12 mouse cellular contexts compared by ENCODE assay signal in genomic region chr13:48660221-48660734, GRCm38 (mm10). TPM values are rescaled to one million over a fixed set of nuclear protein-coding genes. Genes with fewer than 3 reads are reported as not detected.
DNase-seq lines count a peak whose midpoint lies in the region; ATAC-seq lines count a peak whose summit lies in the region.
"Had no signal": no experiment of that assay in that cellular context is flagged by ENCODE, and none has a peak within 500 bp of the region (broad histone marks: within the 10 kb centered on the region; RNA-seq: fewer than 3 reads in every experiment).

No protein-coding gene starts in this region.

- ATAC-seq in heart, embryonic 12.5 days (ENCODE audit: insufficient number of reproducible peaks, low FRiP score), result no peak
- 0 out of 2 replicates have a peak, but pooled peaks have one; percentile 30 for ATAC-seq in lung, embryonic 16.5 days (ENCODE audit: low read depth)
- ATAC-seq in embryonic facial prominence, embryonic 12.5 days (ENCODE audit: insufficient number of reproducible peaks, insufficient read depth, low FRiP score, low TSS enrichment), result no peak
- ATAC-seq in limb, embryonic 12.5 days (ENCODE audit: insufficient number of reproducible peaks, insufficient read depth, low FRiP score, low TSS enrichment, low read depth), result no peak

- no peaks in the 10 kb centered on the region for H3K9me3 ChIP-seq in heart, embryonic 12.5 days (replicated peaks)
- H3K9me3 ChIP-seq in lung, embryonic 16.5 days (ENCODE audit: control insufficient read depth, low read length), result no peaks in the 10 kb centered on the region
- H3K9me3 ChIP-seq in embryonic facial prominence, embryonic 12.5 days, result no peaks in the 10 kb centered on the region
- H3K9me3 ChIP-seq in limb, embryonic 12.5 days, result no peaks in the 10 kb centered on the region

- H3K4me1 ChIP-seq in heart, embryonic 12.5 days (replicated peaks), result peaks cover 40% of the 10 kb centered on the region
- peaks cover 16% of the 10 kb centered on the region for H3K4me1 ChIP-seq in lung, embryonic 16.5 days (replicated peaks; ENCODE audit: control insufficient read depth, insufficient read depth, low read length)
- H3K4me1 ChIP-seq in embryonic facial prominence, embryonic 12.5 days, result peaks cover 34% of the 10 kb centered on the region
- H3K4me1 ChIP-seq in limb, embryonic 12.5 days (replicated peaks), result peaks cover 48% of the 10 kb centered on the region

- H3K36me3 ChIP-seq in heart, embryonic 12.5 days, result no peaks in the 10 kb centered on the region
- no peaks in the 10 kb centered on the region for H3K36me3 ChIP-seq in lung, embryonic 16.5 days (ENCODE audit: control insufficient read depth, insufficient read depth, low read length)
- no peaks in the 10 kb centered on the region for H3K36me3 ChIP-seq in embryonic facial prominence, embryonic 12.5 days
- no peaks in the 10 kb centered on the region for H3K36me3 ChIP-seq in limb, embryonic 12.5 days

- H3K27me3 ChIP-seq in heart, embryonic 12.5 days (replicated peaks), result peaks cover 91% of the 10 kb centered on the region
- peaks cover 94% of the 10 kb centered on the region for H3K27me3 ChIP-seq in lung, embryonic 16.5 days (ENCODE audit: control insufficient read depth, insufficient read depth, low read depth, low read length)
- H3K27me3 ChIP-seq in embryonic facial prominence, embryonic 12.5 days, result peaks cover 85% of the 10 kb centered on the region
- peaks cover 99% of the 10 kb centered on the region for H3K27me3 ChIP-seq in limb, embryonic 12.5 days

- 0 out of 2 replicates have a peak overlapping the region, but pooled peaks have one; percentile 52 for H3K9ac ChIP-seq in heart, embryonic 12.5 days
- no peak overlapping the region for H3K9ac ChIP-seq in lung, embryonic 16.5 days (ENCODE audit: low read length)
- peak overlapping the region; percentile 4; the same call in 1 of the 2 replicates for H3K9ac ChIP-seq in embryonic facial prominence, embryonic 12.5 days
- no peak overlapping the region for H3K9ac ChIP-seq in limb, embryonic 12.5 days (replicated peaks)

- H3K4me2 ChIP-seq in heart, embryonic 12.5 days, result peak overlapping the region; percentile 63
- no peak overlapping the region for H3K4me2 ChIP-seq in lung, embryonic 16.5 days (ENCODE audit: low read depth, low read length)
- H3K4me2 ChIP-seq in embryonic facial prominence, embryonic 12.5 days (replicated peaks), result peak overlapping the region; percentile 78
- H3K4me2 ChIP-seq in limb, embryonic 12.5 days, result peak overlapping the region; percentile 48

- no peak overlapping the region; the same call in 1 of the 2 replicates for H3K4me3 ChIP-seq in heart, embryonic 12.5 days
- H3K4me3 ChIP-seq in lung, embryonic 16.5 days (ENCODE audit: low read length), result peak overlapping the region; percentile 35; the same call in 1 of the 2 replicates
- H3K4me3 ChIP-seq in embryonic facial prominence, embryonic 12.5 days, result peak overlapping the region; percentile 61
- H3K4me3 ChIP-seq in limb, embryonic 12.5 days (replicated peaks), result peak overlapping the region; percentile 30; the same call in 1 of the 2 replicates
- H3K4me3 ChIP-seq: myocyte had no signal

- DNase-seq in heart, adult 9 months (ENCODE audit: low spot score in 2 of 2), result no peak
- DNase-seq in lung, postnatal 10 days, result no peak
- DNase-seq in cerebellum, adult 11 months, result no peak
- DNase-seq in adipocyte (ENCODE audit: low spot score), result no peak
- DNase-seq: gastrocnemius, postnatal 14 days; layer of hippocampus, postnatal 36 days; thymus, postnatal 25 days had no signal

- 2% methylated on average over 11 of the region's 11 CpGs for WGBS in heart, embryonic 12.5 days
- WGBS in lung, embryonic 16.5 days, result 4% methylated on average over 11 of the region's 11 CpGs
- under 1% methylated on average over 11 of the region's 11 CpGs for WGBS in embryonic facial prominence, embryonic 12.5 days
- 1% methylated on average over 11 of the region's 11 CpGs for WGBS in limb, embryonic 12.5 days

- H3K27ac ChIP-seq in heart, embryonic 12.5 days (ENCODE audit: poor library complexity, severe bottlenecking), result no peak overlapping the region
- H3K27ac ChIP-seq in lung, embryonic 16.5 days (ENCODE audit: low read length), result no peak overlapping the region
- peak overlapping the region; percentile 33; the same call in 1 of the 2 replicates for H3K27ac ChIP-seq in embryonic facial prominence, embryonic 12.5 days
- no peak overlapping the region for H3K27ac ChIP-seq in limb, embryonic 12.5 days

RNA-seq across cellular contexts. Expression of gene Barx1, which starts 2.5 kb away (rescaled TPM):
- polyA plus RNA-seq in heart, embryonic 12.5 days (2016; fragmentation: Nextera tagmentation; extraction: Ambion mirVana), result 0.89 and 1.3 TPM in 2 replicates
- 0.15 and 0.43 TPM in 2 replicates for polyA plus RNA-seq in lung, embryonic 16.5 days (2015; fragmentation: Nextera tagmentation; extraction: Ambion mirVana)
- 107 and 214 TPM in 2 replicates for polyA plus RNA-seq in embryonic facial prominence, embryonic 12.5 days (2016; fragmentation: Nextera tagmentation; extraction: Ambion mirVana)
- polyA plus RNA-seq in limb, embryonic 12.5 days (2016; fragmentation: Nextera tagmentation; extraction: Ambion mirVana), result 2.7 and 4.8 TPM in 2 replicates
- polyA plus RNA-seq: myocyte had no signal

RNA-seq across cellular contexts. Expression of gene Ptpdc1, which starts 34.8 kb away (rescaled TPM):
- polyA plus RNA-seq in heart, embryonic 12.5 days (2016; fragmentation: Nextera tagmentation; extraction: Ambion mirVana), result 6.8 and 7.7 TPM in 2 replicates
- 9.2 and 10.1 TPM in 2 replicates for polyA plus RNA-seq in lung, embryonic 16.5 days (2015; fragmentation: Nextera tagmentation; extraction: Ambion mirVana)
- polyA plus RNA-seq in embryonic facial prominence, embryonic 12.5 days (2016; fragmentation: Nextera tagmentation; extraction: Ambion mirVana), result 23.5 and 25.3 TPM in 2 replicates
- polyA plus RNA-seq in limb, embryonic 12.5 days (2016; fragmentation: Nextera tagmentation; extraction: Ambion mirVana), result 20.1 and 21.1 TPM in 2 replicates

Comparison
In these comparisons a context has a peak if more than half of its experiments do, and no peak if none do; other contexts are left out.
1. H3K9ac ChIP-seq: peak in heart, embryonic 12.5 days (single experiment) and embryonic facial prominence, embryonic 12.5 days (single experiment); none in lung, embryonic 16.5 days (single experiment) and limb, embryonic 12.5 days (single experiment).
2. RNA of gene Barx1, which starts 2.5 kb away (polyA plus RNA-seq): 107 to 214 TPM in embryonic facial prominence, embryonic 12.5 days; 2.7 to 4.8 TPM in limb, embryonic 12.5 days, 0.89 to 1.3 TPM in heart, embryonic 12.5 days and 0.15 to 0.43 TPM in lung, embryonic 16.5 days; every median in the first group is over 10 times any median in the second.